Mouse (Mus musculus): ENCODE results near the gene Il18bp. TPM values are rescaled to one million over a fixed set of nuclear protein-coding genes. Genes with fewer than 3 reads are reported as not detected.
"Not testable (repeated sequence)": the region's sequence is repeated elsewhere in the genome, so short reads cannot be mapped to it uniquely, and the experiment has no call there.

Gene Il18bp
- polyA plus RNA-seq (2016; fragmentation: Nextera tagmentation; extraction: Ambion mirVana): 4.4 and 4.8 TPM in 2 replicates

GRCm38 (mm10) chr7:102018590-102018989 is at the start of gene Il18bp:
Gene Il18bp, minus strand, starts transcription at chr7:102018690.
- no peak for ATAC-seq (ENCODE audit: low FRiP score)
- Histone ChIP-seq H3K9me3 (no peaks in the 10 kb centered on the region), H3K9ac (no peak within 1 kb of the TSS), H3K4me1 (no peaks in the 10 kb centered on the region), H3K27ac (no peak within 1 kb of the TSS), H3K4me2 (no peak within 1 kb of the TSS), H3K27me3 (no peaks in the 10 kb centered on the region), H3K4me3 (replicated peaks) (no peak within 1 kb of the TSS), H3K36me3 (replicated peaks) (peaks cover 94% of the 10 kb centered on the region)
- WGBS: 92% methylated on average over 3 of the region's 3 CpGs

GRCm38 (mm10) chr7:102066363-102066762 is 47.9 kb upstream of the Il18bp start:
- Histone ChIP-seq H3K4me1 (peaks cover 30% of the 10 kb centered on the region), H3K27me3 (no peaks in the 10 kb centered on the region), H3K27ac (no peak overlapping the region), H3K9me3 (no peaks in the 10 kb centered on the region), H3K4me3 (replicated peaks) (peak overlapping the region; percentile 74), H3K36me3 (replicated peaks) (peaks cover 7% of the 10 kb centered on the region; the same call in 1 of the 2 replicates), H3K4me2 (peak overlapping the region; percentile 72), H3K9ac (peak overlapping the region; percentile 80)
- 87% methylated on average over 6 of the region's 6 CpGs for WGBS
- ATAC-seq (ENCODE audit: low FRiP score): no peak

- H3K9ac ChIP-seq: peak within 1 kb of the TSS; percentile 80
- peaks cover 30% of the 10 kb centered on the region for H3K4me1 ChIP-seq
- H3K4me2 ChIP-seq: peak within 1 kb of the TSS; percentile 72
- peak within 1 kb of the TSS; percentile 74 for H3K27ac ChIP-seq
- peak within 1 kb of the TSS; percentile 74 for H3K4me3 ChIP-seq (replicated peaks)
- no peaks in the 10 kb centered on the region for H3K27me3 ChIP-seq
- ATAC-seq (ENCODE audit: low FRiP score): peak; percentile 99
- WGBS: under 1% methylated on average over 56 of the region's 56 CpGs
- no peaks in the 10 kb centered on the region for H3K9me3 ChIP-seq
- H3K36me3 ChIP-seq (replicated peaks): 0 out of 2 replicates have a peak, but pooled peaks cover 4% of the 10 kb centered on the region
These were observed 46.8 kb upstream of the Il18bp start, which contains the start of the genes Rnf121, Xndc1 and Xntrpc for GRCm38 (mm10) chr7:102065046-102065891. Gene Rnf121, minus strand, starts transcription at chr7:102065469. Gene Xndc1, plus strand, starts transcription at chr7:102065511. Gene Xntrpc, plus strand, starts transcription at chr7:102065713.

- peak overlapping the region; percentile 80 for H3K9ac ChIP-seq
- H3K9me3 ChIP-seq: no peaks in the 10 kb centered on the region
- H3K36me3 ChIP-seq (replicated peaks): 0 out of 2 replicates have a peak, but pooled peaks cover 5% of the 10 kb centered on the region
- H3K4me3 ChIP-seq (replicated peaks): peak overlapping the region; percentile 74
- peak; percentile 54 for ATAC-seq (ENCODE audit: low FRiP score)
- H3K4me2 ChIP-seq: peak overlapping the region; percentile 72
- H3K27me3 ChIP-seq: no peaks in the 10 kb centered on the region
- peak overlapping the region; percentile 74 for H3K27ac ChIP-seq
- under 1% methylated on average over 9 of the region's 9 CpGs for WGBS
- peaks cover 30% of the 10 kb centered on the region for H3K4me1 ChIP-seq
These were observed 46.2 kb upstream of the Il18bp start for GRCm38 (mm10) chr7:102064655-102065045.

- Histone ChIP-seq H3K36me3 (replicated peaks) (peaks cover 12% of the 10 kb centered on the region; the same call in 1 of the 2 replicates), H3K9ac (peak overlapping the region; percentile 80; the same call in 1 of the 2 replicates), H3K9me3 (no peaks in the 10 kb centered on the region), H3K4me3 (replicated peaks) (peak overlapping the region; percentile 74), H3K4me2 (peak overlapping the region; percentile 72), H3K27me3 (no peaks in the 10 kb centered on the region), H3K27ac (no peak overlapping the region), H3K4me1 (peaks cover 30% of the 10 kb centered on the region)
- 88% methylated on average over 9 of the region's 9 CpGs for WGBS
- no peak for ATAC-seq (ENCODE audit: low FRiP score)
These were observed 45.4 kb upstream of the Il18bp start for GRCm38 (mm10) chr7:102063891-102064290.

- no peaks in the 10 kb centered on the region for H3K27me3 ChIP-seq
- H3K4me1 ChIP-seq: peaks cover 30% of the 10 kb centered on the region
- no peak for ATAC-seq (ENCODE audit: low FRiP score)
- H3K4me2 ChIP-seq: no peak overlapping the region
- H3K36me3 ChIP-seq (replicated peaks): peaks cover 19% of the 10 kb centered on the region
- no peak overlapping the region for H3K4me3 ChIP-seq (replicated peaks)
- no peak overlapping the region for H3K9ac ChIP-seq
- no peak overlapping the region for H3K27ac ChIP-seq
- no peaks in the 10 kb centered on the region for H3K9me3 ChIP-seq
- WGBS: 78% methylated on average over 1 of the region's 1 CpGs
These were observed 43.7 kb upstream of the Il18bp start for GRCm38 (mm10) chr7:102062203-102062602.

- Histone ChIP-seq H3K36me3 (replicated peaks) (peaks cover 25% of the 10 kb centered on the region), H3K4me2 (no peak overlapping the region), H3K4me1 (peaks cover 27% of the 10 kb centered on the region), H3K27ac (no peak overlapping the region), H3K27me3 (no peaks in the 10 kb centered on the region), H3K4me3 (replicated peaks) (no peak overlapping the region), H3K9ac (no peak overlapping the region), H3K9me3 (no peaks in the 10 kb centered on the region)
- 92% methylated on average over 3 of the region's 3 CpGs for WGBS
- ATAC-seq (ENCODE audit: low FRiP score): no peak
These were observed 42.9 kb upstream of the Il18bp start for GRCm38 (mm10) chr7:102061353-102061752.

GRCm38 (mm10) chr7:102048524-102048923 is 30.0 kb upstream of the Il18bp start:
- ATAC-seq (ENCODE audit: low FRiP score); H3K27me3 ChIP-seq; H3K4me2 ChIP-seq; H3K9ac ChIP-seq; H3K27ac ChIP-seq; H3K9me3 ChIP-seq; H3K4me1 ChIP-seq; H3K4me3 ChIP-seq (replicated peaks): not testable (repeated sequence)
- H3K36me3 ChIP-seq (replicated peaks): peaks cover 19% of the 10 kb centered on the region

GRCm38 (mm10) chr7:102042314-102042713 is 23.8 kb upstream of the Il18bp start:
- Histone ChIP-seq H3K4me1 (no peaks in the 10 kb centered on the region), H3K9me3 (no peaks in the 10 kb centered on the region), H3K27ac (no peak overlapping the region), H3K4me3 (replicated peaks) (no peak overlapping the region), H3K9ac (no peak overlapping the region), H3K4me2 (no peak overlapping the region), H3K27me3 (no peaks in the 10 kb centered on the region), H3K36me3 (replicated peaks) (peaks cover 45% of the 10 kb centered on the region)
- 92% methylated on average over 2 of the region's 2 CpGs for WGBS
- no peak for ATAC-seq (ENCODE audit: low FRiP score)

- Histone ChIP-seq H3K4me2 (no peak overlapping the region), H3K4me1 (no peaks in the 10 kb centered on the region), H3K4me3 (replicated peaks) (no peak overlapping the region), H3K9ac (no peak overlapping the region), H3K27me3 (no peaks in the 10 kb centered on the region), H3K36me3 (replicated peaks) (peaks cover 93% of the 10 kb centered on the region), H3K27ac (no peak overlapping the region), H3K9me3 (no peaks in the 10 kb centered on the region)
- 97% methylated on average over 3 of the region's 3 CpGs for WGBS
- ATAC-seq (ENCODE audit: low FRiP score): no peak
These were observed 18.8 kb upstream of the Il18bp start for GRCm38 (mm10) chr7:102037318-102037717.

- Histone ChIP-seq H3K4me2 (no peak overlapping the region), H3K9me3 (no peaks in the 10 kb centered on the region), H3K27ac (no peak overlapping the region), H3K9ac (no peak overlapping the region), H3K4me3 (replicated peaks) (no peak overlapping the region), H3K4me1 (no peaks in the 10 kb centered on the region), H3K36me3 (replicated peaks) (peaks cover 91% of the 10 kb centered on the region), H3K27me3 (no peaks in the 10 kb centered on the region)
- 92% methylated on average over 2 of the region's 2 CpGs for WGBS
- no peak for ATAC-seq (ENCODE audit: low FRiP score)
These were observed 17.0 kb upstream of the Il18bp start for GRCm38 (mm10) chr7:102035534-102035933.

GRCm38 (mm10) chr7:102034904-102035303 is 16.4 kb upstream of the Il18bp start:
- ATAC-seq (ENCODE audit: low FRiP score): no peak
- Histone ChIP-seq H3K27ac (no peak overlapping the region), H3K4me1 (no peaks in the 10 kb centered on the region), H3K4me3 (replicated peaks) (no peak overlapping the region), H3K36me3 (replicated peaks) (peaks cover 88% of the 10 kb centered on the region), H3K9ac (no peak overlapping the region), H3K27me3 (no peaks in the 10 kb centered on the region), H3K4me2 (no peak overlapping the region), H3K9me3 (no peaks in the 10 kb centered on the region)
- 88% methylated on average over 1 of the region's 1 CpGs for WGBS
